In the genomic region with DNA sequence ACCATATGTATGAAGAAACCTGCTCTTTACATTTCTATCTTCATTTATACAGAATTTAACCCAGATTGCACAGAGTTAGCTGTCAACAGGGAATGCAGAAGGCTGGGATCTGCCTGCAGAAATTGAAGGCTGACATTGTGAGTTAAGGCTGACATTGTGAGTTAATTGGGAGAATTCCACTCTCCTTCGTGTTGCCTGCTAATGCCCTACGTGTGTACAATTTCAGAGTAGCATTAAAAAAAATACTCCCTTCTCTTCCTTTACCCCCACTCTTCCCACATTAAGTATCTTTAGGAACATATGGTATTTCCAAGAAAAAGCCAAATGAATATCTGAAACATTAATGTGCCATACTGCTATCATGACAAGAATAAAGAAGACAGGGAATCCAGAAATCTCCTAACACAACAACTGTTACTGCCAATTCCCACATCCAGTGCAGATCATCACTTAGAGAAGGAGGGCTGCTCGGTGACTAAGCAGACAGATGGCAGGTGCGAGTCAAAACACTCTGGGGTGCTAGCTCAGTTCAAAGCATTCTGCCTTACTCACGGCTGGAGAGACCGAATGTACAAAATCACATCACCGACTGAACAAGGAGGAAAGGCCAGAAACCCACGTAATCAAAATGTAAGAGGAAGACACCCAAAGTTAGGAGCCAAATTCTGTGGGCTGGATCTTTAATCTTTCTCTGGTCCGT, we compare ENCODE assay signal across 9 mouse cellular contexts. TPM values are rescaled to one million over a fixed set of nuclear protein-coding genes. Genes with fewer than 3 reads are reported as not detected.
DNase-seq lines count a peak whose midpoint lies in the region; ATAC-seq lines count a peak whose summit lies in the region.
"Had no signal": no experiment of that assay in that cellular context is flagged by ENCODE, and none has a peak within 500 bp of the region (broad histone marks: within the 10 kb centered on the region; RNA-seq: fewer than 3 reads in every experiment).

No protein-coding gene starts in this region.

- H3K27ac ChIP-seq in kidney, embryonic 16.5 days (ENCODE audit: low read length) = no peak overlapping the region

- no peak for ATAC-seq in kidney, embryonic 16.5 days (ENCODE audit: low FRiP score, low TSS enrichment)
- ATAC-seq in inflammation-experienced regulatory T-cells, adult 6 months = no peak
- ATAC-seq: intestine, embryonic 16.5 days had no signal

- H3K4me1 ChIP-seq in kidney, embryonic 16.5 days (ENCODE audit: insufficient read depth, low read length) = peaks cover 7% of the 10 kb centered on the region; the same call in 1 of the 2 replicates

- H3K27me3 ChIP-seq in kidney, embryonic 16.5 days (ENCODE audit: insufficient read depth, low read length) = no peaks in the 10 kb centered on the region

- DNase-seq in kidney, adult 11 months = no peak
- DNase-seq in cerebellum, postnatal 25 days = peak; percentile 55 to 68
- DNase-seq in layer of hippocampus, adult 9-10 months (ENCODE audit: low spot score) = peak; percentile 43
- peak; percentile 79 for DNase-seq in right cerebral cortex, adult 18-20 months
- no peak for DNase-seq in adrenal gland, adult 8-10 months
- no peak for DNase-seq in heart, adult 8-10 months (ENCODE audit: low spot score)

- H3K9ac ChIP-seq in kidney, embryonic 16.5 days (replicated peaks; ENCODE audit: low read length) = no peak overlapping the region

- 32% methylated on average over 9 of the region's 9 CpGs for WGBS in kidney, embryonic 16.5 days

- H3K9me3 ChIP-seq in kidney, embryonic 16.5 days (ENCODE audit: low read length) = no peaks in the 10 kb centered on the region

- H3K36me3 ChIP-seq in kidney, embryonic 16.5 days (ENCODE audit: insufficient read depth, low read length) = no peaks in the 10 kb centered on the region

- H3K4me3 ChIP-seq in kidney, embryonic 16.5 days (ENCODE audit: low read length) = peak overlapping the region; percentile 9; the same call in 1 of the 2 replicates

- H3K4me2 ChIP-seq in kidney, embryonic 16.5 days (replicated peaks; ENCODE audit: low read depth, low read length) = peak overlapping the region; percentile 41

RNA-seq across cellular contexts. Expression of gene Lca5, which starts 47.0 kb away (rescaled TPM):
- 13.7 and 16.5 TPM in 2 replicates for polyA plus RNA-seq in kidney, embryonic 16.5 days (2015; fragmentation: Nextera tagmentation; extraction: Ambion mirVana)
- total RNA-seq in adrenal gland, adult 8-10 months (2022) = 10 to 100 TPM in 1 of 4 experiments, 1 to 10 TPM in 3; 4.1 to 10.7 (median 6.0) TPM
- 1 to 10 TPM; 2.0 to 3.3 (median 2.6) TPM for total RNA-seq in heart, adult 8-10 months (2022)
- polyA plus RNA-seq in inflammation-experienced regulatory T-cells, adult 6 months (2017; shearing (Covaris generic)) = 10 to 100 TPM in 1 of 3 experiments, 1 to 10 TPM in 2; 6.7 to 14.3 (median 8.1) TPM

Comparison
In these comparisons a context has a peak if more than half of its experiments do, and no peak if none do; other contexts are left out.
1. DNase-seq: peak in cerebellum, postnatal 25 days (2 of 2), layer of hippocampus, adult 9-10 months (single experiment) and right cerebral cortex, adult 18-20 months (single experiment); none in kidney, adult 11 months (single experiment), adrenal gland, adult 8-10 months (single experiment) and heart, adult 8-10 months (single experiment).